Mouse (Mus musculus) gastrocnemius, postnatal 14 days (tissue): ENCODE measurements at regions not wholly inside any gene's neighbourhood (a gene's known extent, or its start where the extent isn't known, plus 50 kb on each side); places are given as distances from the start of the nearest gene placed in this dataset.

Experiments
- DNase-seq: peaks from one replicate; pipeline ENCODE4 v3.0.0; 2021; ENCODE audit warnings: mixed read lengths
- intact Hi-C: fragments of 180-260 bp; cut with DNase I; formaldehyde crosslinking; loops from one replicate; pipeline ENCODE4 v1.15.1; 2025; ENCODE audit warnings: low total_unique reads

DNA sequence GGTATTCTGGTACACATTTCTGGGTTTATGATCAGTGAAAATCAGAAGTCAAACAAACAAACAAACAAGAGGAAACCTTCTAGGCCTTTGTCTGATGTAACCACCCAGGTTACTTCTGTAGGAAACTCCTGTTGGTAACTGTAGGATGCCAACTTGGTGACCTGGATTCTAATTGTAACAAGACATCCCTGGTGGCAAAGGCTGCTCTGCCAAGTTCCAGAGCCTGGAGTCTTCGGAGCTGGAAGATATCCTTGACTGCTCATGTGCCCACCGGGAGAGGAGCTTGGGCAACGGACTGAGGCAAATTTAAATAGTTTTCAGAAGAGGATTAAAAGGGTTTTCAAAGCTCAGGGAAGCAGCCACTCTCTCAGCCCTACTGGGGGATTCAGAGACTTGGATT, 256.0 kb upstream of the Cnr1 start:
- intact Hi-C loops: no loop called here

GRCm38 (mm10) chr4:33675044-33675443, 249.3 kb upstream of the Cnr1 start:
- intact Hi-C loops: no loop called here

More for the DNA sequence above, 256.0 kb upstream of the Cnr1 start:
- DNase-seq: no peak

DNA sequence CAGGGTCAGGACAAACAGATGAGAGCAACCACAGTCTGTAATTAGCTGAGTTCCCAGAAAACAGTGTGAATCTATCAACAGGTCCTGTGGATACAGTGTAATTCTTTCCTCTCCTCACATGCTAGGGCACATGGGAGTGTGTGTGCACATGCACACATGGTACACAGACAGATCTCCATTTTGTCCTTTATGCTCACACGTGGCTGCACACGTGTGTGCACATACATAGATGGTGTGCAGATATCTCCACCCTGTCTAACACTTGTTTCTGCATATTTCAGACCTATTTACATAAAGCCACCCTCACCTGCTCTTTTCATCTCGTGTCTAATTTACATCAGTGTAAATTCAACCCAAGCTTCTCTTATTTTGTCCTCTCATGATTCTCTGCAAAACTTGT, 245.0 kb upstream of the Cnr1 start:
- no peak for DNase-seq
- intact Hi-C loops: no loop called here

More at GRCm38 (mm10) chr4:33675044-33675443, 249.3 kb upstream of the Cnr1 start:
- no peak for DNase-seq

- DNase-seq: no peak
- intact Hi-C loops: no loop called here
Measured at GRCm38 (mm10) chr4:33686135-33686534, 238.3 kb upstream of the Cnr1 start.

DNA sequence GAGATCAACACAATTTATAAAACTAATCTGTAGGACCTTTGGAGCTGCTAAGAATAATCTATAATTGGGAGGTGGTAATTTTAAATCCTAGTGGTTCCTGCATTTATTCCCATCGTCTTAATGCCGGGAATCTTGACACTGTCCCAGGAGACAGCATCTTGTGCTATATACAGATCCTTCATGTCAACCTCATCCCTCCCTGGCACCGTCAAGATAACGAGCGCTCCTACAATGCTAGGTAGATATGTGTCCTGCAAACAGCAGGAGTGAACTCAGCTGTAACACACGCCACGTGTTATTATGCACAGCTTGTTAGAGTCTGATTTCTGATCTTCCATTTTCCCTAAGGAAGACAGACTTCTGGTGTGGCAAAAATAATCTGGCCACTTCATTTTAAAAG, 237.0 kb upstream of the Cnr1 start:
- intact Hi-C loops: no loop called here
- no peak for DNase-seq

- intact Hi-C loops: no loop called here
- no peak for DNase-seq
Measured at GRCm38 (mm10) chr4:33693441-33693840, 231.0 kb upstream of the Cnr1 start.

- DNase-seq: no peak
- intact Hi-C loops: no loop called here
Measured at GRCm38 (mm10) chr4:33696969-33697368, 227.4 kb upstream of the Cnr1 start.

DNA sequence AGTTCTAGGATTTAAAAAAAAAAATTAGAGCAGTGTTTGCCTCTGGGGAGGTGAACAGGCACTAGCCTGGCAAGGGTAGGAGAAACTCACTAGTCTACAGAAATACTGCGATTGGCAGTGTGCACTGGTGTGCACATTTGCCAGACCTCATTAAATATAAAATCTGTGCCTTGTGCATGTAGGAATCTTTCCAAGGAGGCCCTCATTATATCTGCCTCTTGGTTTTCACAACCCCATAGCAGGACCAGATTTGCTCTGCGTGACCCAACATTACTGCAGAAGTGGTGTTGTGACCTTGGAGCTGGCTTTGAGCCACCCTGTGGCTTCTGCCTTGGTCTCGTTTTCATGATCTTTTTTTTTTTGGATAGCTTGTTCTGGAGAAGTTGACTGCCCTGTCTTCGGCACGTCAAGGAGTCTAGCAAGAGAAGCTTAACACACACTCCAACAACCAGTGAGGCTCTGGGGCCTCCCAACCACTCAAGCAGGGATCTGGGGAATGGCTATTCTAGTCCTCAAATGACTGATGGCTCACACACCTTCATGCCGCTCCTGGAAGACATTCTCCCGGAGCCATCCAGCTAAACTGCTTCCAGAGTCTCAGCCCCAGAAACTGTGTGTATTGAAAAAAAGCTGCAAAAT, 222.2 kb upstream of the Cnr1 start:
- intact Hi-C loops: loop anchor here (10.0 kb wide), 1 partner anchor 307 kb away; no protein-coding TSS in a partner anchor
- no peak for DNase-seq

- DNase-seq: no peak
- intact Hi-C loops: loop anchor here (10.0 kb wide), 1 partner anchor 311 kb away; no protein-coding TSS in a partner anchor
Measured at GRCm38 (mm10) chr4:33705722-33706121, 218.7 kb upstream of the Cnr1 start.

GRCm38 (mm10) chr4:33706785-33707184, 217.6 kb upstream of the Cnr1 start:
- no peak for DNase-seq
- intact Hi-C loops: loop anchor here (10.0 kb wide), 1 partner anchor 312 kb away; no protein-coding TSS in a partner anchor

- no peak for DNase-seq
- intact Hi-C loops: no loop called here
Measured at GRCm38 (mm10) chr4:33716475-33717117, 207.8 kb upstream of the Cnr1 start.

DNA sequence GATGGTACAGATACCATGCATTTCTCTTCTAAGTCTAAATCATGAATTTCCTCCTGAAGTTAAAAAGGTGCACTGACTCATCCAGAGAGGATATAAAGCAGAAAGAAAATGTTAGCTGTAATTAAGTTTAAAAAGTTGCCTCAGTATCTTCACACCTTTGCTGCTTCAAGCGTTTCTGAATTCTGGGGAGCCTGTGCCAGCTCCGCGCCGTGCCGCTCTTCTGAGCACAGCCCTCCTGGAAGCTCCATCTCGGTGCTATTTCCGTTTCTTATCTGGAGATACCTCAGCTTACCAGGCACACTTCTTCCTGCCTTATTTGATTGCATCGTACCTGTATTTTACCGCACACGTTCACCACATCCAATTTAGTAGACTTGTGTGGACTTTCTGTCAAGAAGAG, 203.4 kb upstream of the Cnr1 start:
- DNase-seq: no peak
- intact Hi-C loops: no loop called here

GRCm38 (mm10) chr4:33721971-33722370, 202.4 kb upstream of the Cnr1 start:
- no peak for DNase-seq
- intact Hi-C loops: no loop called here

DNA sequence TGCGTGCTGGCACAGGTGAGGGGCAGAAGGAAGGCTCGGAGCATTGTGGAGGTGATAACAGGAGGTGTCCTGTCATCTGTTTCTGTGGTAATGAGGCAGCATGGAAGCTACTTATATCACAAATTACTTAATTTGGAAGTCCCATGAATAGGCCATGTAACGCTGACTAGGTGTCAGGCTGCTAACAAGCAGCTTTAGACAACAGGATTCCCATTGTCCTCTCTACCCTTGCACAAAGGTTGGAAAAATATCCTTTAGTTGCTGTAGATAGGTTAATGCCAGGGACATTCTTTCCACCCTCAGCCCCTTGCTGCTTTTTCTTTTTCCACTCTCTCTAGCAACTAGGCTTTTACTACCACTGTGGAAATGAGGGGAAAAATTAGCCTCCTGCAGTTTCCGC, 192.6 kb upstream of the Cnr1 start:
- DNase-seq: no peak
- intact Hi-C loops: no loop called here

DNA sequence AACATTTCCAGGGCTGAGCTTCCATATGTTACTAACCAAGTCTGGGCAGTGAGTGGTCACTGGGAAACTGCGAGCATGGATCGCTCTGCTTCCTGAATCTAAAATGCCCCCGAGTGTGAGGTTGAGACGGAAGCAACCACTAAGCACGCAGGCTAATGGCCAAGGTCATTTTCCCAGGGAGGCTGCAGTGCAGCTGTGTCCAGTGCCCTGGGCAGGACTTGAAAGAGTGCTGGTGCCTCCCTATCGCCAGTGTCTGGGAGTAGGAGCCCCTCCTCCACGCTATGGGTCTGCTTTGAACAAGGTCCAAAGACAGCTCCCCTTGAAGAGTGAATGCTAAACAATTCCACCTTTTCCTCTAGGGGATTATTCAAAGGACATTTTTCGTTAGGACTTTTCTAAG, 189.5 kb upstream of the Cnr1 start:
- DNase-seq: no peak
- intact Hi-C loops: no loop called here

DNA sequence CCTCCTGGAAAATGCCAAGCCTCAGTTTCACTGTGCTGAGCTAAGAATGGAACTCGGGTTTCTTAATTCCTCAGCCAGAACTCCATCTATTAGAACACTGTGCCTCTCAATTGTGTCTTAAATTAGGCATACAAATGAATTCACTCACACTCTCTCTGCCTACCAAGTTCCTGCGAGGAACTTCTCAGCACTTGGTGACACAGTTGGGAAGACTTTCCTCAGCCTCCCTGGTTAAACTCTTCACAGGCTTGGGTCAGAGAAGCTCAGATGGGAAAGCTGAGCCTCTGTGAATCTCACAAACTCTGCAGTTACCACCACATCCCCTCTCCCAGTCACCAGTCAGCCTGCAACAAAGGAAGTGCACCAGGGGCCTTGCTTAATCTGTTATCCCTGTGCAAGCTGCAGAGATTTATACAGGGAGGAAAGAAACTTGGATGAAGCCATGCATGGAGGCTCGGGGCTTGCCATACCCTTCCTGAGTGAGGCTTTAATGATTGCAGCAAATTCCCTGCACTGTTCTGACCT, 188.9 kb upstream of the Cnr1 start:
- no peak for DNase-seq
- intact Hi-C loops: no loop called here

GRCm38 (mm10) chr4:33736061-33736701, 188.2 kb upstream of the Cnr1 start:
- DNase-seq: peak; percentile 52
- intact Hi-C loops: no loop called here

GRCm38 (mm10) chr4:33737337-33737736, 187.1 kb upstream of the Cnr1 start:
- intact Hi-C loops: no loop called here
- no peak for DNase-seq

- intact Hi-C loops: no loop called here
- DNase-seq: no peak
Measured at GRCm38 (mm10) chr4:33737859-33738417, 186.5 kb upstream of the Cnr1 start.

- intact Hi-C loops: no loop called here
- DNase-seq: no peak
Measured at GRCm38 (mm10) chr4:33739211-33739904, 185.0 kb upstream of the Cnr1 start.
